Mouse (Mus musculus): Measurements from ENCODE around the gene Slc12a8.

Gene Slc12a8

DNA sequence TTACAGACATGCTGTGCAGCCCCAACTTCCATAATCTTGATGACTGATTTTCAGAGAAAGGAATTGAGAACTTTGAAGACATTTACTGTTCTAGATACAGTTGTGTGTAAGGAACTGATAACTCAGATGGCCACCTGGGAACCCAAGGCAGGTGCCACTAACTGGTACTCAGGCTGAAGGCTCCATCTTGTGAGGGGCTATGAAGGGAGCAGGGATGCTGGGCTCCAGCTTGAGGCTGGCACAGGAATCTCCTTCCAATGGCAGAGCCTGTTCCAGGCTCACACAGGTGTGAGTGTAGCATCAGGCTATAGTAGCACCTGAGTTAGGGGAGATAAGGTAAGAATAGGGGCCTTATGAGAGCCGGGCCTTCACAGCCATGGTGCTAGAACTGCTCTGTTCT lies 168.9 kb downstream of the Slc12a8 start:
- in situ Hi-C loops (cut with MboI; ENCODE audit: unreplicated experiment in 2 of 2): no loop called here

DNA sequence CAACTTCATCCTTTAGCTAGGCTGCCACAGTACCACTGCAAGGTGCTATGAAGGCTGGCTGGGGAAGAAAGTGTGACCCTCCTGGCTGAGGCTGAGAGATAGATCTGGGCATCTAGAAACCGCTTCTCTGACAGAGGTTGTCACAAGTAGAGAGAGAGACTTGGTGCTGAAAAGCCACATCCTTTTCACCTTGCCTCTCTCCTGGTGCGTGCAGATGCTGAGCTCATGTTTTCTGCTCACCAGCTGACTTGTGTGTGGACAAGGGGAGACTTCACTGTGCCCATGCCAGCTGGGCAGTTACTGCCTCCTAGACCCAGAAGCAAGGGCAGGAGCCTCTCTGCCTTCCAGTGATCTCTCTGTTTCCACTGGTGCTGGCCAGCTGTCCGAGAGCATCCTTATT lies 170.6 kb downstream of the Slc12a8 start:
- in situ Hi-C loops (cut with MboI; ENCODE audit: unreplicated experiment in 2 of 2): no loop called here

DNA sequence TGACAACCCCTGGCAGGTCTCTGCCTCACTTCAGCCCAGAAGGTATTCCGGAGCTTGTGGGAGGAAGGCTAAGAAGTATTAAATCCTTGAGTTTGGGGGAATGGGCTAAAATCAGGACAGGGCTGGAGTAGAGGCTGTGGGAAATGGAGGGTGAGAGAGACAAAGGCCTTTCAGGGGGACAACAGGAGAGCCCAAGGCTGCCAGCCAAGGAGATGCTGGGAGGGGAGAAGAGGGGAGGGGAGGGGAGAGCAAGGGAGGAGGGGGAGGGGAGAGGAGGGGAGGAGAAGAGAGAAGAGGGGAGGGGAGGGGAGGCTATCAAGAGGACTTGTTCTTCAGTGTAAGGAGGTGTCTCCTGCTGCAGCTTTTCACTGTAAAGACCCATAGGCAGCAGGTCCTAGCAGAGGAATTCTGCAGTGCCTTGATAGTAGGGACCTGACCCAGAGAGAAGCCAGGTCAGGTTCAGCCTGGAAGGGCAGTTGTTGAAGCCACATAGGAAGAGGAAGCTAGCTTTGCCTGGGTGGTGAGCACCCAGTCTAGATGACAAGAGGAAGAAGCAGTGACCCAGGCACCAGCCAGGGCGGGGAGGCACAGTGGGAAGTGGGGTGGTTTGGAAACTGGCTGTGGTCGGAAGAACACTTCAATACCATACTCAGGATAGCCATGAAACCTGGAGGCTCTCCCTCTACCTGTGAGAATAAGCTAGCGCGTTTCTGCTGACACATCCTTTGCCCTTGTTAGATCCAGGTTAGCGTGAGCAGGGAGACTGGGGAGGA lies 174.0 kb downstream of the Slc12a8 start:
- in situ Hi-C loops (cut with MboI; ENCODE audit: unreplicated experiment in 2 of 2): loop anchor here in 1 of 2 experiments (5.0 kb wide), 1 partner anchor 46 kb away; no protein-coding TSS in a partner anchor

GRCm38 (mm10) chr16:33693553-33693952 lies 176.4 kb downstream of the Slc12a8 start:
- in situ Hi-C loops (cut with MboI; ENCODE audit: unreplicated experiment in 2 of 2): loop anchor here in 1 of 2 experiments (5.0 kb wide), 1 partner anchor 44 kb away; no protein-coding TSS in a partner anchor

- in situ Hi-C loops (cut with MboI; ENCODE audit: unreplicated experiment in 2 of 2): no loop called here
These were observed 179.9 kb downstream of the Slc12a8 start for GRCm38 (mm10) chr16:33696811-33697575.

DNA sequence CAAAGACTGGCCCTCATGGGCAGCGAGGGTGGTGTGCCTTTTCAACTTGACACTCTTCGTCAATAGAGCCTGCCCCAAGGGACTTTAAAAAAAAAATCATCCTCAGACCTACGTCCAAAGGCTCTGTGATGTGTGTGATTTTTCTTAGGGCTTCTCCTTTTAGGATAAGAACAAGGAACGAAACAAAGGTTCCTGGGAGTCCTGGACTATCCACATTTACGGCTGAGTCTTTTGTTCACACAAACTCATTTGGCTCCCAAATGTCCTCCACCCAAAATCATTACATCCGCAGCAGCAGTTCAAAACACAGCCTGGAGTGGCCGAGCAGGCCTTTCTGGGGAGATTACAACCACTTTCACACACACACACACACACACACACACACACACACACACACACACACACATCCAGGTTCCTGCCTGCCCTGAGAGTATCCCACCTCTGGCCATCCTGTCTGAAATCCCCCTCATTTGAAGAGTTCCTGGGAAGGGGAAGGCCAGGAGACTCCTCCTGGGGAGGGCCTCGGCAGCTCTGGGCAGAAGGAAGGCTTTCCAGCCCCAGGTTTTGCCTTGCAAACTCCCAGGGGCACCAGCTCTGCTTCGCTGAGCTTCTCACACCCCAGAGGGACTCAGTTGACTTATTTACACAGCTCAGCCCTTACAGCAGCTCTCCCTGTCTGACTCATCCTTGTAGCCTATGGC lies 180.6 kb downstream of the Slc12a8 start:
- in situ Hi-C loops (cut with MboI; ENCODE audit: unreplicated experiment in 2 of 2): no loop called here

- in situ Hi-C loops (cut with MboI; ENCODE audit: unreplicated experiment in 2 of 2): no loop called here
These were observed 181.2 kb downstream of the Slc12a8 start for GRCm38 (mm10) chr16:33698277-33698790.

GRCm38 (mm10) chr16:33700584-33700983 lies 183.5 kb downstream of the Slc12a8 start:
- in situ Hi-C loops (cut with MboI; ENCODE audit: unreplicated experiment in 2 of 2): no loop called here

DNA sequence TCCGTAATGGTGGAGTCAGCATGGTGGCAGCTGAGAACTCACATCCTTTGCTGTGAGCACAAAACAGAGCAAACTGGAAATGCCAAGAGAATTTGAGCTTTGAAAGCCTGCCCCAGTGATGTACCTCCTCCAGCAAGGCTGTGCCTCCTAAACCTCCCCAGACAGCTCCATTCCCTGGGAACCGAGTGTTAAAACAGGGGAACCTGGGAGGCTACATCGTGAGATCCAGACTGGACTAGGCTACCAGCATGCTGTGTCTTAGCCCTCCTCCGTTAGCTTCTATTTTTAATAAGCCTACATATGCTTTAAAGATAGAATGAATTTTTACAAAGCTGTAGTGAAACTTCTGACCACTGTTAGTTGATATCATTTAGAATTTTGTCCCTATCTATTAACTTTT lies 184.7 kb downstream of the Slc12a8 start:
- in situ Hi-C loops (cut with MboI; ENCODE audit: unreplicated experiment in 2 of 2): no loop called here

- in situ Hi-C loops (cut with MboI; ENCODE audit: unreplicated experiment in 2 of 2): no loop called here
These were observed 187.2 kb downstream of the Slc12a8 start for GRCm38 (mm10) chr16:33704289-33704688.

DNA sequence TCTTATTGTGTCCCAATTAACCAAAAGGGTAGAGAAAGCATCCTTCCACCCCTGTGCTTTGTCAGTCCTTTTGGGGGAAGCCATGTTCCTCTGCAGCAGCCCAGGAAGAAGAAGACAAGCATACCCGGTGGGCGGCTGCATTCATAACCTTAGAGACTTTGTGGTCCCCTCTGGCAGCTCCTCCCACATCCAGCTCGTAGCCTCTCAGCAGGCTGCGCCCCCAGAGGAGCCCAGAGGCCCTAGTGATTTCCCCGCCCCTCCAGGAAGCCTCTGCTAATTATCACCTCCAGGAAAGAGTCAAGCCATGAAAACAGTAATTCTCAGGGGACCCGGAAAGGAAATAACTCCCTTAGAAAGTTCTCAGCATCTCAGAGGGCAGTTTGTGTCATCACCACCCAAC lies 188.1 kb downstream of the Slc12a8 start:
- in situ Hi-C loops (cut with MboI; ENCODE audit: unreplicated experiment in 2 of 2): no loop called here

- in situ Hi-C loops (cut with MboI; ENCODE audit: unreplicated experiment in 2 of 2): no loop called here
These were observed 189.2 kb downstream of the Slc12a8 start for GRCm38 (mm10) chr16:33706111-33706890.

DNA sequence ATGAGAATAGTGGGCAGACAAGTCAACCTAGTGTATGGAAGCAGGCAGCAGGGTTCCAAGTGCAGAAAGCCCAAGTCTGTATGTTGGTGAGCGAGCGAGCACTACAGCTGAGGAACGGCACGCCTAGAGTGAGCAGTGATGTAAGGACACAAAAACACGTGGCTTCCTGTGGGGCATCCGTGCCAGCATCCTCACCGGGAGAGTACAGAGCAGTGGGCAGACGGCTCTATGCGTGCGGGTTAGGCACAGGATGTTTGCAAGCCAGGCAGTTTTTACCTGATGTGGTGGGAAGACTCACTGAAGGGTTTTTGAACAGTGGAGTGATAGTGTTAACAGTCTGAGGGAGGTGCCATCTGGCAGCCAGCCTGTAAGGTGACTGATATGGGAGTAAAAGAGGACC lies 190.9 kb downstream of the Slc12a8 start:
- in situ Hi-C loops (cut with MboI; ENCODE audit: unreplicated experiment in 2 of 2): no loop called here

GRCm38 (mm10) chr16:33708585-33709397 lies 191.7 kb downstream of the Slc12a8 start:
- in situ Hi-C loops (cut with MboI; ENCODE audit: unreplicated experiment in 2 of 2): no loop called here
